Mouse (Mus musculus): ENCODE results near the gene Mau2.

DNA sequence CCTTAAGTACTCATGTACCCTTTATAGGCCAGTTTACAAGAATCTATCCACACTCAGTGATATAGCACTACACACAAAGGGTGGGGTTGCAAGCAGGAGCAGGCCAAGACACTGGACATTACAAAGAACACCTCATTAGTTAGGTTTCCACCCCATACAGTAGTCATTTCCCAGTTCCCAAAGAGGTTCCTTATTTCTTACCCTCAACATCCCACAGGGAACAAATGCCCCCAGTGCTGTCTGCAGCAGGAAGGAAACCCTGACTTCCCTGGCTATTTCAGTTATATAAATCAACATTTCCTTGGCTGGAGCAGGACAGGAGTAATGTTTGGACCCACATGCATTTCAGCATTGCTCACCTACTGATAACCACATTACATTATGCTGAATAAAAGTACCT lies 54.8 kb downstream of the Mau2 start:
- TF ChIP-seq CTCF (IDR thresholded peaks at IDR 0.05; ENCODE audit: low read depth, low read length) (no peak), POLR2A (IDR thresholded peaks at IDR 0.05; ENCODE audit: extremely low read depth, insufficient read depth, low read length) (no peak)

Data from liver, adult 2 months (tissue).